Mouse (Mus musculus): ENCODE measurements around the gene Lrfn3. TPM values are rescaled to one million over a fixed set of nuclear protein-coding genes. Genes with fewer than 3 reads are reported as not detected.
A peak's percentile ranks its signal among the peaks of the same experiment; 100 is the strongest.

The Lrfn3 gene
- 10 to 100 TPM; 32.9 to 35.1 TPM for total RNA-seq (2021)

DNA sequence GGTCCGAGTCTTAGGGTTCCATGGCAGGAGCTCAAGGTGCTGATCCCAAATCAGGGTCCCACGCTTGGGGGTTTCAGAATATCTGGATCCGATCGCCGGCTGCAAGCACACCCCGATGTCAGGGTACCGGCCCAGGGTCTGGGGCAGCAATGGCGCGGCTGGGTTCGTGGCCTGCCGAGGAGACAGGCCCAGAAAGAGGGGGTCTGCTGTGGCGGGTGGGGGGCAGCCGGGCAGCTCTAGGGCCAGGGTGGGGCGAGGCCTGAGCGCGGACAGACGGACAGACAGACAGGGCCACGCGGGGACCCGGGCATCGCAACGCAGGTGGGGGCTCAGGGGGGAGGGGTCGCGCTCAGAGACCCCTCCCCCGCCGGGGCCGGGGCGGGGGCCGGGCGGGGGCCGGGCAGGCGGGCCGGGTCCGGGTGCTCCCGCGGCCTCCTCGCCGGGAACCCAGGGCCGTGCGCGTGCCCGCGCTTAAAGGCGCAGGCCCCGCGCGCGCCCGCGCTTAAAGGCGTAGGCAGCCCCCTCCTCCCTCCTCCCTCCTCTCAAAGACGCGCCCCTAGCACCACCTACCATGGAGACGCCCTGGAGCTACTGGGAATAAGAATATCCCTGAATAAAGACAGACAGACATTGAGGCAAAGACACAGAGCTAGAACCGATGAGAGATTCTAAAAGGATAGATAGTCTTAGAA, at the start of gene Lrfn3:
TSS of gene Lrfn3 (minus strand) at position 121 of the 692 bp plus-strand sequence.
- intact Hi-C loops (cut with DNase I) = loop anchor here (1.0 kb wide), 1 partner anchor 61 kb away; no protein-coding TSS in a partner anchor

DNA sequence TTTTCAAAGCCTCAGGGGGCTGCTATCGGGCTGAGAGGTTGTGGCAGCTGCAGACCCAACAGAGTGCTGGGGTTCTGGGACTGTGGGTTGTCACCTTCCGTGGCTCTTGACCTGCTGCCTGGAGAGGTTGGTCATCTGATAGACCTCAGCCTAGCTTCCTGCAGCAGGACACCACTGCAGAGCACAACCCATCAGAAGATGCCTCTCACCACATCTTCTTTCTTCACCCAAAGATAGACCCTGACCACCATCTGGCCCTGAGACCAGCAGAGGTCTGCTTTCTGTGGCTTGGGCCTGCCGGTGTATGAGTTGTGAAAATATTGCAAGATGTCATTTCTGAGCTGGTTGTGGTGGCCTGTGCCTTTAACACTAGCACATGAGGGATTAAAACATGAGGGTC, 48.5 kb upstream of the Lrfn3 start:
- no peak for DNase-seq (ENCODE audit: low spot score in 2 of 2)
- intact Hi-C loops (cut with DNase I) = no loop called here

More for the DNA sequence above, at the start of gene Lrfn3:
- DNase-seq (ENCODE audit: low spot score in 2 of 2) = peak; percentile 54 to 62

DNA sequence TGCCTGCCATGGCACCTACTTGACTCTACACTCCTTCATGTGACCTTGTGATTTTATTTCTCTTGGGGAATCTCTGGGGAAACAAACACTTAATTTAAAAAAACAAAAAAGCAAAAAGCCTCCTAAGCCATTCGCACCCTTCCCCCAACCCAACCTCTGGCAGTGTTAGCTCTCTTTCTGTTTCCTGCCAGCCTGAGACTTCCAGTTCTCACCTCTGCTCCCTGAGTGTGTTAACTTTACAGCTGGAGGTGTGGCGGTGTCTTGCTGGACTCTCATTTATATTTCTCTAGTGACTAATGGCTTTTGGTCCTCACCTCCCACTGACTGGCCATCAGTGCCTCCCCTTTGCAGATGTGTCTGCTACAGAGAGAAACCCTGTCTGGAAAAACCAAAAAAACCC, 47.2 kb upstream of the Lrfn3 start:
- intact Hi-C loops (cut with DNase I) = no loop called here
- no peak for DNase-seq (ENCODE audit: low spot score in 2 of 2)

DNA sequence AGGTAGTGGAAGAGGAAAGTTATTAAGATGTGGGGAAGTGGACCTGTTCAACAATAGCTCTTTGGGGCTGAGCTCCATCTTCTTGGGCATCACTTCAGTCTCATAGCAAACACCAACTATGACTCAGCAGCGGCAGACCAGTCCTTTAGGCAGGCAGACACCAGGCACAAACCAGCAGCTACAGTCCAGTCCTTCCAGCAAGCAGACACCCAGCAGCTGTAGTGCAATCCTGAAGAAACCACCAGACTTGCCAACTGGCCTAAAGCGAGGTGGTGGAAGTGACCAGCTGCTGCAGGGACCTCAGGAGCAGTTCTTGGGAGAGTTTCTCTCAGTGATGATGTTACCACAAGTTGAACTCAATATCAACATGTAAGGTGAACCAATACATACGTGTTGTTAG, 46.1 kb upstream of the Lrfn3 start:
- intact Hi-C loops (cut with DNase I) = no loop called here
- DNase-seq (ENCODE audit: low spot score in 2 of 2) = no peak

DNA sequence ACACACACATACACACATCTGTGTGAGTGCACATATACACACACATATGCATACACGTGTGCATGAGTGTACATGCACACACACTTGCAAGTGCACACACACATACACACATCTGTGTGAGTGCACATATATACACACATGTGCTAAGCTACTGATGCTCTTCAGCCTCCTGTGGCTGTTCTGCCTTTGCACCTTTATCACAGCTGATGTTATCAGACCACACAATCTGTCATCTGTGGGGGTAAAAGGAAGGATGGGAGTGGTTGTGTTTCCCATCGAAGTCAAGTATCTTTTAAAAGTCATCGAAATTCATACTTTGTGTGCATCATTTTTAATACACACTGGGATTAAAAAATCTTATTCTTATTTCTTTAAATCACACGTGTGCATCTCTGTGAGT, 39.8 kb upstream of the Lrfn3 start:
- no peak for DNase-seq (ENCODE audit: low spot score in 2 of 2)
- intact Hi-C loops (cut with DNase I) = no loop called here

DNA sequence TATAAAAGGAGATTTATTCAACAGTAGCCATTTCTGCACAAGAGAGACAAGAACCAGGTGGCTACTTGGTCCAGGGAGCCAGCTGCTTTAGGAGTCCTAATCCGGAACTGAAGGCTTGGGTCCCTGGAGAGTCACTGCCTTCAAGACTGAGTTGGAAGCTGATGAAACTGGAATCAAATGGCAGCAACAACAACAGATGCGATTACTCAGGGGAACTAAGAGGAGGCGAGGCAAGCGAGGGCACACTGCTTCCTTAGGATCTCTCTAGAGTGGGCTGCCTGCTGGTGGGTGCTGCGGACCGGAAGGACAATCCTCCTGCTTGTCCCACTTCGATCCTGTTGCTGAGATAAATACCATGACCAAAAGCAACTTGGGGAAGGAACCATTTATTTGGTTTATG, 37.1 kb upstream of the Lrfn3 start:
- intact Hi-C loops (cut with DNase I) = no loop called here
- DNase-seq (ENCODE audit: low spot score in 2 of 2) = no peak

DNA sequence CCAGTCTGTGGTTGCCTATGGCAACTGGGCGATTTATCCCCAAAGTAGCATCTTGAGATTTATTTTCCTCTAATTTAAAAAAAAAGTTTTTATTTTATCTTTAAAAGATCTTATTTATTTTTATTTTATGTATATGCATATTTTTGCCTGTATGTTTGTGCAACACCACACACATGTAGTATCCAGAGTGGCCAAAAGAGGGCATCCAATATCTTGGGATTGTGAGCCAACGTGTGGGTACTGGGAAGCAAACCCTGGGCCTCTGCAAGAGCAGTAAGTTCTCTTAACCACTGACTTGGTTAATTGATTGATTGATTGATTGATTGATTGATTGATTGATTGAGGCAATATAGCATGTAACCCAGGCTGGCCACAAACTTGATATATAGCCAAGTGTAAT, 32.3 kb upstream of the Lrfn3 start:
- DNase-seq (ENCODE audit: low spot score in 2 of 2) = no peak
- intact Hi-C loops (cut with DNase I) = no loop called here

DNA sequence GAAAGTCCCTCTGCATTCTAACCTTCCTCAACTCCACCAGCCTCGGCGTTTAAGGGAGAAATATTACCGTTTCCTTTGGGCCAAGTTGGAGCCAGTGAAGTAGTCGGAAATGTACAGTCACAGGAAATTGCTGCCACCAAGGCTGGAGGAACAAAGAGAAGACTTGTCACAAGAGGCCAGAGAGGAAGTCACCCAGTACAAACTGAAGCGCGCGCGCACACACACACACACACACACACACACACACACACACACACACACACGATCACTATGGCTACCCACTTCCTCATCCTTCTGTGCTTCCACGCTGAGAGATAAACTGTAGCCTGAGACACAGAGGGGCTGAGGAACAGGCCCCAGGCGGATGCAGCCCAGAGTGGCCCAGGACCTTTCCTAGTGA, 31.8 kb upstream of the Lrfn3 start:
- intact Hi-C loops (cut with DNase I) = no loop called here
- no peak for DNase-seq (ENCODE audit: low spot score in 2 of 2)

DNA sequence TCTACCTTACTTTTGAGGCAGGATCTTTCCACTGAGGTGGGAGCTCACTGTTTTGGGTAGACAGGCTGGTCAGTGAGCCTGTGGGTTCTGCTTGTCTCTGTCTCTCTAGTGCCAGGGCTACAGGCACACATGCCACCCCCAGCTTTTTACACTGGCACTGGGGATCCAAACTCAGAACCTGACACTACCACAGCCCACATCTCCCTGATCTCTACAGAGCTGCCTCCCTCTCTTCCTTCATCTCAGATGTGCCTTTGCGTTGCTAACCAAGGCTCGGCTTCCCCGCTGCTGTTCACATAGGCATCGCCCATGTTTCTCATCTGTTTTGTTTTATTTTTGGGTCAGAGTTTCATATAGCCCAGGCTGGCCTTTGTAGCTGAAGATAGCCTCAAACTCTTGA, 31.1 kb upstream of the Lrfn3 start:
- DNase-seq (ENCODE audit: low spot score in 2 of 2) = no peak
- intact Hi-C loops (cut with DNase I) = no loop called here

DNA sequence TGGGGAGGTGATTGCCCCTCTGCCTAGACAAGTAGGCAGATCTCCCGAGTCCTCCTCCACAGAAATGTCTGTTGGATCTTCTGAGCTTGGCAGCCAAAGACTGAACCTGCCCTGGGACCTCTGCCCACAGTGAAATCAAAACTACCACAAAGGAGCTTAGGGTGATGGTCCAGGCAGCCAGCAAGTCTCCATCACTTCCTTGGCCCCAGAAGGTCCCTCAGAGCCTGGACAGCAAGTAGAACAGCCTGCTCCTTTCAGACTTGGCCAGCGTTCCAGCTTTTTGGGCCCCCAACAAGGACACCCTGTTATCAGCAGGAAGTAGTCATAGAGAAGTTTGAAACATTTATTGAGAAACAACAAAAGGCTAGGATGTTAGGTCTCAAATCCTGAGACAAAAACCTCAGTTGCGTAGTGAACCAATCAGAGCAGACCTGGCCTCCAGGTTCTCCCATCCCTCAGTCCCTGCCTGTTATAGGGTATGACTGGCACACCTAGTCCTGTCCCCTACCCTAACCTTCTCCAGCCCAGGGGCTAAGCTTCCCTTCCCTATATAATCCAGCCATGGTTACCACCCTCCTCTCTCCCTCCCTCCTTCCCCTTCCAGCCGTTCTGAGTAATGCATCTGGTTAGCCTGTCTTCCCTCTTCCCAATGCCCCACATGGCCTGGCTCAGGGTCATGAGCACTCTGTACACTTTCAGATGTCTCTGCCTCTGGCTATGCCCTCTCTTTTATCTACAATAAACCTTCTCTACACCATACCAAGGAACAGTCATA, 30.4 kb upstream of the Lrfn3 start:
- intact Hi-C loops (cut with DNase I) = no loop called here
- no peak for DNase-seq (ENCODE audit: low spot score in 2 of 2)

DNA sequence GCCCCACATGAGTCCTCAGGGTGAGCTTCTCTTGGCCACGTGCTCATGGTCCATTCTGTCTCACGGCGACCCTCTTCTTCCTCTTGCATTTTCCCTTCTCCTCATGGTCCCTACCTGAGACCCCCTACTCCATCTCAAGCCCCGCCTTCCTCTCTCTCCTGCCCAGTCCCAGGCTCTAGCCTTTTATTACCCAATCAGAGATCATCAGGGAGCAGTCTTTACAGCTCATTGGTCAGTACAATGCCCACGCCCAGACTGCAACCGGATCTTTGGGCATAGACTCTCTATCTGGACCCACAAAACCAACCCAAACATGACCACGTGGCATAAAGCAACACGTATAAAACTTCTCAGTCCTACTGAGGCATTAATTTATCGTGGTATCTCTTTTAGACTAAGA, 21.5 kb upstream of the Lrfn3 start:
- DNase-seq (ENCODE audit: low spot score in 2 of 2) = no peak
- intact Hi-C loops (cut with DNase I) = no loop called here

DNA sequence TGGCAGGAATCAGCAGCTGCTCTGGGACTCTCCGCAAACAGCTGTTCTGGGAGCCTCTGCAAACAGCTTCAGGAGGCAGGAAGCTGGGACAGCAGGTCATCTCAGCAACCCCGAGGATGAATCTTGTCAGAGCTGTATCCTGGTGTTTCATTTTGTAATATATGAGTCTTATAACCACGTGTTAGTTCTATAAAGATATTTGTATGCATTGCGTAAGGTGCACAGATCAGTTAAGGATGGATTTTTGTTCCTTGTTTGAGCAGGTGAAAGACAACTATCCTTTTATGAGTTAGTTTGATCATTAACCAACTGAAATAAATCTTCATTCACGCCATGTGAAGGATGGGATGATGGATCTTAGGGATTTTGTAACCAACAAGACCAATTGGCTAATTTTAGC, 17.5 kb upstream of the Lrfn3 start:
- intact Hi-C loops (cut with DNase I) = no loop called here

DNA sequence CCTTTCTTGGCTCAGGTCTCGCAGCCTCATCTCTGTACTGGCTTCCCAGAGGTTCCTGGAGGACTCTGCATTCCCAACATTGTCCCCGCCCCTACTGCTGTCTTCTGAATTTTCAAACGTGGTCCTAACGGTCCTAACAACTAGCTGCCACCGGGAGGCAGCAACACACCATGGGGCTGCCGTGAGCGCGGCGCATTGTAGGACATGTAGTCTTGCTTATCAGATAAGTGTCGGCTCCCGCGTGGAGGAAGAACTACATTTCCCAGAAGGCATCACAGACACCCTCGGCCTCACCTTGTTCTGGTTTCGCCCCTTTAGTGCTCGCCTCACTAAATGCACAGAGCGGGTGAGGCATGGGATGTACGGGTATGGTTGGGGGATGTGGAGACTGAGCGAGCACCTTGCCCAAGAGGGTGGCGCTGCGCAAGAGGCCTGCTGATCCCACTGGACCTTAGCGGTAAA, 11.0 kb upstream of the Lrfn3 start:
- DNase-seq (ENCODE audit: low spot score in 2 of 2) = peak; percentile 93 to 95
- intact Hi-C loops (cut with DNase I) = loop anchor here (2.0 kb wide), 2 partner anchors 49 to 59 kb away; no protein-coding TSS in a partner anchor

More for the DNA sequence above, 17.5 kb upstream of the Lrfn3 start:
- no peak for DNase-seq (ENCODE audit: low spot score in 2 of 2)

DNA sequence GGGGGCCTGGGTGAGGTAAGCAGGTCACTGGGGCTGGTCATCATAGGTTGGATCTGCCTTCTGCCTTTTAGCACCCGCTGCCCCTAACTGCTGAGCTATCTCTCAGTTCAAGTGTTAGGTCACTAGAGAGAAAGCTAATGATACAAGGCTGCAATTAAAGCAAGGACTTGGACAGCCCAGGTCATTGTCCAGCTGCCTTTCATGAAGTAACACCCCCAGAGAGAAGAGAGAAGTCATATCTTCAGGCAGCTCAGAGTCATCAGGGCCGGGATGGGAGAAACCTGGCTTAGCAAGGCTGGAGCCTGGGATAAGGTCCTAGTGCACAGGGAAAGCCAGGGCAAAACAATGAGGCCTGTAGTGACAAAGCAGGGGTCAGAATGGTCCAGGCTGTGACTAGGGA, 4.9 kb upstream of the Lrfn3 start:
- no peak for DNase-seq (ENCODE audit: low spot score in 2 of 2)
- intact Hi-C loops (cut with DNase I) = no loop called here

DNA sequence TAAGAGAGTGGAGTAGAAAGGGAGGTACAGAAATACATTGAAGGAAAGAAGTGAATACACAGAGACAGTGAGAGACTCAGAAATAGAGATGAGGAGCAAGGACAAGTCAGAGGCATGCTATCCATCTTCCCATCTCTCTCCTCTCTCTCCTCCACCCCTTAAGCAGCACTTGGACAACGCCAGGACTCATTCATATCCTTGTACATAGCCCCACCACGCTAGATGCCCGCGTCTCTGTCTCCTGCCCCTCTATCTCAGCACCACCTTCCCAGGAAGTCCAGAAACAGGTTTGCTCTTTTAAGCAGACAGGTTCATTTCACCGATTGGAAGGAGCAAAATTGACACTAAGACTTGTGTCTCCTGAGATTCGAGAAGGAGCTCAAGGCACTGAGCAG, 769 bp upstream of the Lrfn3 start:
- no peak for DNase-seq (ENCODE audit: low spot score in 2 of 2)
- intact Hi-C loops (cut with DNase I) = loop anchor here (1.0 kb wide), 1 partner anchor 60 kb away; no protein-coding TSS in a partner anchor

DNA sequence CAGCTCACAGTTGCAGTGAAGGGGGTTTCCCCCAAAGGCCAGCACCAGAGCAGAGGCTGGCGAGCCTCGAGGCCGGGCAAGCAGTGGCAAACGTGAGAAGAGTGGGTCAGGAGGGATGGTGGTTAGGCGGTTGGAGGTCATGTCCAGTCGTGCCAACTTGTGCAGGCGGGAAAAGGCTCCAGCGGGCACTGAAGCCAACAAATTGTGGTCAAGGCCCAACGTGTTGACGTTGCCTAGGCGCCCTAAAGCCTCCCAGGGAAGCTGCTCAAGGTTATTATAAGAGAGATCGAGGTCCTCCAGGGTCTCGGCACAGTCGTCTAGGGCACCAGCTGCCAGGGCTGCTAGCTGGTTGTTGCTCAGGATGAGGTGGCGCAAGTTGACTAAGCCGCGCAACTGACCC, 2.5 kb downstream of the Lrfn3 start:
- DNase-seq (ENCODE audit: low spot score in 2 of 2) = no peak
- intact Hi-C loops (cut with DNase I) = no loop called here

DNA sequence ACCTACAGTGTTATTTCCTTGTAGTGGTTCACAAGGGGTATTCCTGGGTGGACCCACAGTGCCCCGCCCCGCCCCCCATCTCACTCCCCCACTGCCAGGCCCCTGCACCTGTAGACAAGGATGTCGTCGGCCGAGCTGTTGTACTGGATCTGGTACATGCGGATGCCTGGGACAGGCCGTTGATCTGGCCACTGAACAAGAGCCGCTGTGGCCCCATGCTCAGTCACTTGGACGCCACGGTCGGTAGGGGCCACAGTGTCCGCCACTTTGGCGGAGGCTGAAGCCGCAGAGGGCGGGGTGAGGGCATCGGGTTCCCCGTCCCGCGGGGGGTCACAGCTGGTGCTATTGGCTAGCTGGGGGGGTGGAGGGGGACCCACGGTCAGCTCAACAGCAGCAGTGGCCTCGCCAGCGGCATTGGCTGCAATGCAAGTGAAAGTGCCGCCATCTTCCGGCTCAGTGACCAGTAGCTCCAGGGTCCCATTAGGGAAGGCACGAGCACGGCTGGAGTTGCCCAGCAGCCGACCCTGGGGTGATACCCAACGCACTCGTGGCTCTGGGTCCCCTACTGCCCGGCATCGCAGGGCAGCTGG, 3.2 kb downstream of the Lrfn3 start:
- intact Hi-C loops (cut with DNase I) = no loop called here
- peak in 1 of 2 experiments; percentile 3 for DNase-seq (ENCODE audit: low spot score in 2 of 2)

DNA sequence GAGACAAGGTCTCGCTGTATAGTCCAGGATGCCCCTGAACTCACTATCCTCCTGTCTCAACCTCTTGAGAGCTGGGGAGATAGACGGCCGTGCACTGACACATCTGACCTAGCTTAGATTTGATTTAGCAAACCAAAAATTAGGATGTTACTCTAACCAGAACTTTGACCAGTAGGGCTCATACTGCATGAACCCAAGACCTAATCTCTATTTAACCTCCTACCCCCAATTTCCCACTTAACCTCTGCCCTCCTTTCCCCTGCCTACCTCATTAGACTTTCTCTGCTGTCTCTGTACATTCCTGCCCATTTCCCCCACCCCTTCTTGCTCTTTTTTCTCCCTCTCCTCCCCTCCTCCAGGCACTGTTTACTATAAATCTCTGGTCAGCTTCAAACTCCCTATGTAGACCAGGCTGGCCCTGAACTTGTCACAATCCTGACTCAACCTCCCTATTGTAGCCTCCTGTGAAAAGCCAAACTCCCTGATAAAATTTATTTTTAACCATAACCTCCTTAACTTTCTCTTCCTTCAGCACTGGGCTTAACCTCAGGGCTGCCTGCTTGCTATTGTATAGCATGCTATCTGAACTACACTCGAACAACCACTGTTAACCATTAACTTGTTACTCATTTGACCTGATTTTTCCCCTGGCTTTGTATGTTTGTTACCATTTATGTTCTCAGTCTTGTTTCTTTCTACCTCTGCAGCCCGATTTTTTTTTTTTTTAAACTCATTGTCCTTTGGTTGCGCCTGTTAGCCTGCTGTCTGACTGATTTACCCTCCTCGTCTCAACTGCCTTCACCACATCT, 4.0 kb downstream of the Lrfn3 start:
- intact Hi-C loops (cut with DNase I) = no loop called here
- DNase-seq (ENCODE audit: low spot score in 2 of 2) = no peak

DNA sequence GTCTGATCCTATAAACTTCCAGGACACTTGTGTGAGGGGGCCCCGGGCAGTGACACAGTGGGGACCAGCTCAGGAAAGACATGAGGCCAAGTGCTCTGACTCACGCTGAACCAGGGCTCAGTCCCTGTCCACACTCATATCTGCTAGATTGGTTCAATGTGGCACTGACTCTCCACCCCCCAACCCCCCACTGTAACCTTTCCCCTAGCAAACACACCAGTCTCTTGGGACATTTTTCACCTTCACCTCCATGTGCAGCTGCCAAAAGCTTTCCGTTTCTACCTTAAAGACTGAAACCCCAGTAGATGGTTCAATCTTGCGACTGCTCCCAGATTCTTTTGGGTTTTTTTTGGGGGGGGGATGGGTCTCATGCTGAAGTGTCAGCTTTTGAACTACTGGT, 8.5 kb downstream of the Lrfn3 start:
- no peak for DNase-seq (ENCODE audit: low spot score in 2 of 2)
- intact Hi-C loops (cut with DNase I) = no loop called here

DNA sequence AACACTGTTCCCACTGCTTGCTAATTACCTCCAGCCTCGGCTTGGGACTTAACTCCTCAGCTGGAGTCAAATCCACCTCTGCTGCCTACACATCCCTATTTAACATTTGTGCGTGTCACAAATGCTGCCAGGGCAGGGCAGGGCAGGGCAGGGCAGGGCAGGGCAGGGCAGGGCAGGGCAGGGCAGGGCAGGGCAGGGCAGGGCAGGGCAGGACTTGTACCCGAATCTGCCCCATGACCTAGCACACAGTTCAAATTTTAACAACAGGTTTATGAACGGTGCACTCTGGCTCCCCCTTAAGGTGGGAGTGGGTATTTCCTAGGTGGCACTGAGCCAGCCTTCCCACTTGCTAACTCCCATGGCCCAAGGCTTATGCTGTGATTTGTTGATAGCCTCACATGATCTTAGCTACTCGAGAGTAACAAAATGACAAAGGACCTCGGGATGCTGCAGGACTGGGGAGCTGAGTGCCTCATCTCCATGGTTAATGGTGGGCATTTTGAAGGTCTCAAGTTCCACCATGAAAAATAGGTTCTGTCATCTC, 9.2 kb downstream of the Lrfn3 start:
- intact Hi-C loops (cut with DNase I) = no loop called here
- DNase-seq (ENCODE audit: low spot score in 2 of 2) = peak; percentile 58 to 61
